Mouse (Mus musculus) adrenal gland, postnatal 4 days (tissue): ENCODE measurements around the gene Nppb. TPM values are rescaled to one million over a fixed set of nuclear protein-coding genes. Genes with fewer than 3 reads are reported as not detected.

ENCODE experiments used
- DNase-seq, 2 experiments: peaks; one replicate each; pipeline ENCODE4 v3.0.0; 2021 to 2022; ENCODE audit warnings: low spot score in 2 of 2, mixed read lengths in 2 of 2
- total RNA-seq, 2 experiments: library from RNA; stranded (reverse); gene quantifications; 2 replicates each; pipeline ENCODE4 v1.2.3; 2021

Nppb gene
- total RNA-seq, 2 experiments from 2014 or later = 0.39 to 0.56 TPM

- no peak for DNase-seq
Measured at GRCm38 (mm10) chr4:147976237-147976636, 9.4 kb upstream of the Nppb start.

GRCm38 (mm10) chr4:147977726-147978125 is 7.9 kb upstream of the Nppb start:
- no peak for DNase-seq

GRCm38 (mm10) chr4:147978391-147978790 is 7.2 kb upstream of the Nppb start:
- DNase-seq = no peak

- DNase-seq = no peak
Measured at GRCm38 (mm10) chr4:147979441-147979860, 6.1 kb upstream of the Nppb start.

GRCm38 (mm10) chr4:147993571-147994095 is 8.0 kb downstream of the Nppb start:
- no peak for DNase-seq

GRCm38 (mm10) chr4:147995311-147995710 is 9.7 kb downstream of the Nppb start:
- DNase-seq = no peak

GRCm38 (mm10) chr4:148000202-148000772 is 14.7 kb downstream of the Nppb start, which contains the start of gene Nppa:
Gene Nppa (plus strand): TSS chr4:148000722.
- no peak for DNase-seq

GRCm38 (mm10) chr4:148001013-148001789 is 15.6 kb downstream of the Nppb start:
- DNase-seq = no peak

- DNase-seq = no peak
Measured at GRCm38 (mm10) chr4:148001866-148002265, 16.3 kb downstream of the Nppb start.

- DNase-seq = no peak
Measured at GRCm38 (mm10) chr4:148004361-148004760, 18.8 kb downstream of the Nppb start.

GRCm38 (mm10) chr4:148008412-148008811 is 22.8 kb downstream of the Nppb start:
- DNase-seq = peak in 1 of 2 experiments; percentile 23

GRCm38 (mm10) chr4:148009641-148010040 is 24.1 kb downstream of the Nppb start:
- no peak for DNase-seq

- DNase-seq = no peak
Measured at GRCm38 (mm10) chr4:148011332-148011731, 25.7 kb downstream of the Nppb start.

GRCm38 (mm10) chr4:148012216-148012615 is 26.6 kb downstream of the Nppb start:
- DNase-seq = no peak

- no peak for DNase-seq
Measured at GRCm38 (mm10) chr4:148015418-148015817, 29.8 kb downstream of the Nppb start.

- DNase-seq = no peak
Measured at GRCm38 (mm10) chr4:148016981-148017380, 31.4 kb downstream of the Nppb start.

GRCm38 (mm10) chr4:148018410-148018809 is 32.8 kb downstream of the Nppb start:
- no peak for DNase-seq

- DNase-seq = no peak
Measured at GRCm38 (mm10) chr4:148024003-148024402, 38.4 kb downstream of the Nppb start.

- DNase-seq = no peak
Measured at GRCm38 (mm10) chr4:148029297-148029696, 43.7 kb downstream of the Nppb start.

- DNase-seq = no peak
Measured at GRCm38 (mm10) chr4:148030506-148030905, 44.9 kb downstream of the Nppb start.

GRCm38 (mm10) chr4:148033858-148034410 is 48.3 kb downstream of the Nppb start:
- DNase-seq = no peak

GRCm38 (mm10) chr4:148035440-148035839 is 49.9 kb downstream of the Nppb start:
- no peak for DNase-seq
